Mouse (Mus musculus) testis, postnatal 14 days (tissue): ENCODE measurements around the gene Fam187a.

Source experiments
- DNase-seq: peaks from one replicate; pipeline ENCODE4 v3.0.0; 2021; ENCODE audit warnings: low spot score

The Fam187a gene

GRCm38 (mm10) chr11:102884616-102885219 lies at the start of gene Fam187a:
Gene Fam187a (plus strand): TSS chr11:102885169.
- no peak for DNase-seq

GRCm38 (mm10) chr11:102835549-102835948 lies 49.4 kb upstream of the Fam187a start, which contains the start of gene Higd1b:
Gene Higd1b (plus strand): TSS chr11:102835849.
- no peak for DNase-seq

- no peak for DNase-seq
These were observed 48.8 kb upstream of the Fam187a start for GRCm38 (mm10) chr11:102836146-102836545.

DNA sequence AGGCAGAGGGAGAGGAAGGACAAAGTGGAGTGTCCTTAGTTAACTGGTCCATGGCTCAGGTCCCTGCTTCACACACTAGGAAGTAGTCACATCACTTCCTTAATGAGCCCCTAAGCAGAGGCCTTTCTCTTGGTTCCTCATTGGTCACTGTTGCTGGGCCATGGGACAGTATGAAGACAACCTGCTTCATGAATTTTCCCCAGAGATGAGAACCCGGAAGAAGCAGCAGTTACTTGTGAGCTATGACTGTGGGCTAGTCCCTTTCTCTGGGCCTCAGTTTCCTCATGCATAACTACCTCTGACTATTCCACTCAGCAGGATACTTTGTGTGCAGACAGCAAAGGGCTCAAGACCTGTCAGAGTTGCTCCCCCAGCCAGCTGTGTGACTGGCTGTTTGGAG lies 47.6 kb upstream of the Fam187a start:
- DNase-seq: no peak

GRCm38 (mm10) chr11:102838126-102838525 lies 46.8 kb upstream of the Fam187a start:
- DNase-seq: no peak

- DNase-seq: no peak
These were observed 46.3 kb upstream of the Fam187a start for GRCm38 (mm10) chr11:102838616-102839150.

DNA sequence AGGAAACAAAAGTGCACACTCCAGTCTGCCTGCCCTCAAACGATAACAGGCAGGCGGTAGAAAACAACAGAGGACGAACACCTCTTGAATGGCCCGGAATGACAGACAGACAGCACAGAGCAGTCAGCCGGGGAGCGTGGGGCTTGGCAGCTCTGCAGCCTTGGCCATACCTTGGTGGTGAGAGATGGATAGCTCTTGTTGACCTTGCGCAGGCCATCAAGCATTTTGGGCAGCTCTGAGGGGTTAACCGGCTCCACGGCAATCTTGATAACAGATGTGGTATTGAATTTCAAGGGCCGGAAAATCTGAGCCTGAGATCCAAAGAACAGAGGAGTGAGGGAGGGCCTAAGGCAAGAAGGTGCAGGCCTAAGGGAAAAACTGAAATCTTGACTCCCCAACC lies 39.0 kb upstream of the Fam187a start:
- no peak for DNase-seq

GRCm38 (mm10) chr11:102851883-102852282 lies 33.1 kb upstream of the Fam187a start:
- no peak for DNase-seq

DNA sequence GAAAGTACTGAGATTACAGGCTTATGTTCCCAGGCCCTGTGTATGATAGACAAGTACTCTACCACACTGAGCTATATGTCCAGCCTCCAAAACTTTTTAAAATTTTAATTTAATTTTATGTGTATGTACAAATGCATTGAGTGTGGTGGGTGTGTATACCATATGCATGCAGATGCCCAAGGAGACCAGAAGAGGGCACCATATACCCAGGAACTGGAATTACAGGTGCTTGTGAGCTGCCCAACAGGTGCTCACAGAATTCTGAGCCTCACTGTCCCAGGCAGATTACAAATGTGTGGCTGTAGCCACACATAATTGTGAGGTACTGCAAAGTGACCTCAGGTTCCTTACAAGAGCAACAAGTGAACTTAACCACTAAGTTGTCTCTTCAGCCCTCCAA lies 31.2 kb upstream of the Fam187a start:
- no peak for DNase-seq

DNA sequence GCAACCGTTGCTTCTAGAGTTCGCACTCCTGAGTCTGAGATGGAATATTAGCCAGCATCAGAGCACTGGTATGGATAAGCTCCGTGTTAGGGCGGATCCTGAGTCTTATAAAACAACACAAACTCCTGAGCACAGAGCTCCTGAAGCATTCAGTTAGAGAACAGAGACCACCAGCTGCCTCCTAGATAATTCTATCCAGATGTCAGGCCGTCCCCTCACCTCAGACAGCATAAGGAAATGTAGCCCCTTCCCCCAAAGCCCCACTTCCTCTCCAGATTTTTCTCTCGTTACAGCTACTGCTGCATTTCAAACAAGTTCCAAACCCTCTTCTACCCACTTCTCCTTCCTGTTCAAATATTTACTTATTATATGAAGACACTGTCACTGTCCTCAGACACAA lies 29.0 kb upstream of the Fam187a start:
- DNase-seq: no peak

DNA sequence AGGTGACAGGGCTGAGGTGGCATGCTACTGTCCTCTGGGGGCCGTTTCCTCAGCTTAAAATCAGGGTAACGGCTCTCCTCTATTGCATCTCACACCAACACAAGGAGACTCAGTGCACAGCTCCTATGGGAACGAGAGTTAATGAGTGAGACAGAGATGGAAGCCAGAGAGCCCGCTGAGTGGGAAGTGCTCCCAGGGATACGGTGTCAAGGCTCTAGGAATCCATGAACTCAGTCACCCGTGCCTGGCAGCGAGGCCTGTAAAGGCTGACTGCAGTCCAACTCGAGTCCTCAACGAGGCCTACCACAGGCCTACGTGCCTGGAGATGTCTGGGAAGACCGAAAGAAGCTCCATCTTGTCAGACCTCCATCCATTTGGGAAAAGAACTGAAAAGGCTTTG lies 26.0 kb upstream of the Fam187a start:
- DNase-seq: no peak

DNA sequence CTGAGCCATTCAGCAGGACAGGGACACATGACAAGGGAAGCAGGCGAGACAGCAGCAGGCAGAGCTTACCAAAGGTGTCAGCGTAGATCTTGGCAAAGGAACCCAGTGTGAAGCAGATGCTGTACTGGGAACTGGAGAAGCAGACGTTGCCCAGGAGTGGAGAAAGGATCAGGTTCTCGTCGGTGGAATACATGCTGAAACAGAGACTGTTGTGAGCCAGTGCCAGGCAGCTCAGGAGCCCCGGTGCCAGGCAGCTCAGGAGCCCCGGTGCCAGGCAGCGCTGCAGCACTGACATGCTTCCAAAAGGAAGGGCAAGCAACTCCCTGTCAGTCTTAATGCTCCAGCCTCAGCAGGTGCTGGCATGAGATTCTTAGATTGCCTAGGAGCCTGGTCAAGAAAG lies 25.0 kb upstream of the Fam187a start:
- DNase-seq: no peak

GRCm38 (mm10) chr11:102864272-102864671 lies 20.7 kb upstream of the Fam187a start:
- no peak for DNase-seq

- no peak for DNase-seq
These were observed 10.1 kb upstream of the Fam187a start for GRCm38 (mm10) chr11:102874801-102875334.

DNA sequence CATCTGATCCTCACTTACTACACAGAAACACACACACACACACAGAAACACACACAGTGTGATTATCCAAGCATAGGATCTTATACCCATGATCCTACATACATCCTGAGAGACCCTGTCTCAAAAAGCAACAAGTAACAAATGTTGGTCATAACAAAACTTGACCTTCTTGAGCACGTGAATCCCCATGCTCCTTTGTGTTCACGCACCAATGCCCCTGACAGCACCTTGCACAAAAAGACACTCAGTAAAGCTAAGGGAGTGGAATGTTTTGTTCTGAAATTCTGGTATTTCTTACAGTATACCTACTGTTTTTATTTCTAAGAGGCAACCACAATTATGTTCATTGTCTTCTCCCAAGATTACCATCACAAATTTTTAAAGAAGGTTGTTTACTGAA lies 5.4 kb upstream of the Fam187a start:
- DNase-seq: no peak

DNA sequence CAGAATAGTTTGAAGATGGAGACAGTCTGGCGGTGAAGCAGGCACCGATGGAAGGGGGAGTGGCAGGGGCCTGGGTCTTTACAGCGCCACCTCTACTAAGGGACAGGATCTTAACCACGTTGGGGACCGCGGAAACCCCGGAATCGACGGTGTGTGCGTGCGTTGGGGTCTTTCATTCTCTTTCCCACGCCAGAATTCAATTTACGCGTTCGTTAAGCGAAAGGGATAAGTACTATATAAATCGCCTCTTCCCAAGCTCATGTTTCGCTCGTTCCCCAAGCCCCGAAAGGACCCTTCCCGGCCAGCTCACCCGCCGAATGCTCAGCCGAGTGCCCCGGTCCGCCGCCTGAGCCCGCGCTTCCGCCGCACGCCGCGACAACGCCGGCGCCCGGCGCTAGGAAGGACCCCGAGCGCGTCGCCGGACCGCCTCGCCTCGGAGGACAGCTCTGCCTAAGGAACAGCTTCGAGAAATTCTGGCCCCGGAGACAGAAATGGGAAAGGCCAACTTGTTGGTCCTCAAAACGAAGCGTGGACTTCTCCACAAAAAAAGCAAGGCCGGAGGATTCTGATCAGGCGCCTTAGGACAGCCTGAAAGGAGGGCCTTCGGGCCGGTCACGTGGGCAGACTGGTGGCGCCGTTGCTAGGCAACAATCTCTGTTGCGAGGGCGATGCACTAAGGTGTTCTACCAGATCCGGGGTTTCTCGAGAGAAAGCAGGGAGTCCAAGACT lies 4.2 kb upstream of the Fam187a start, which contains the start of the genes Eftud2 and Ccdc103:
Gene Eftud2 (minus strand): TSS at position 401 of the 729 bp plus-strand sequence.
Gene Ccdc103 (plus strand): TSS at position 620 of the 729 bp plus-strand sequence.
- peak; percentile 92 for DNase-seq

- DNase-seq: no peak
These were observed 3.4 kb upstream of the Fam187a start for GRCm38 (mm10) chr11:102881314-102882198.

GRCm38 (mm10) chr11:102887433-102887832 lies 2.5 kb downstream of the Fam187a start:
- DNase-seq: no peak

DNA sequence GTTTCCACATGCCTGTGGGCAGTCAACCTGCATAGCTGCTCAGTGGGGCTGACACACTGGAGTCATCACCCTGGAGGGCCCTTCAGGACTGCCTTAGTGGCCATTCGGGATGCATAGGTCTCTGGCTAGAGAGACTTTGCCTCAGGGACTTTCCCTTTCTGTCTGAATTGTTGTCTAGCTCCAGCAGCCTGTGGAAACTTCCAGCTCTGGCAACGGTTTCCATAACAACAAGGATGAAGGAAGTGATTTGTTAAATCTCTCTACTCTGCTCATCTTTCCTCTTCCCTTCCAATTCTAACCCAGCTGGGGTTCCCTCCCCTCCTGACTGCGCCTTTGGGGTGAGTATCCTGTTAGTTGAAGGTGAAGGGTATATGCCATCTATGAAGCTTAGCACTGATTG lies 3.2 kb downstream of the Fam187a start:
- DNase-seq: no peak

DNA sequence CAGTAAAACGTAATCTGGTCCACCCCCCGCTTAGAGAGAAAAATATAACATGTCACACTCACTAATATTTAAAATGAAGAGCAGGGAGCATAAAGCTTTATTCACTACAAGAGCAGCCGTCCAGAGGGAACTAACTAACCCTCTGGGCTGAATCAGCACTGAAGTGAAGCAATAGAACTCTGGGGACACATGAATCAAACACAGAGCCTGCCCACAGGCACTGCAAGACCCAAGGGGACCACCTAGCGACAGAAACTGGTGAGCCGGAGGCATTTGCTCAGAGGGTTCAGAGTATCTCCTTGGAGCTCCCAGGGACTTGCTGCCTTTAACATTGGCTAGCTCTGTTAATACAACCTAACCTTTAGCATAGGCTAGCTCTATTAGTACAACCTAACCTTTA lies 5.1 kb downstream of the Fam187a start:
- no peak for DNase-seq

DNA sequence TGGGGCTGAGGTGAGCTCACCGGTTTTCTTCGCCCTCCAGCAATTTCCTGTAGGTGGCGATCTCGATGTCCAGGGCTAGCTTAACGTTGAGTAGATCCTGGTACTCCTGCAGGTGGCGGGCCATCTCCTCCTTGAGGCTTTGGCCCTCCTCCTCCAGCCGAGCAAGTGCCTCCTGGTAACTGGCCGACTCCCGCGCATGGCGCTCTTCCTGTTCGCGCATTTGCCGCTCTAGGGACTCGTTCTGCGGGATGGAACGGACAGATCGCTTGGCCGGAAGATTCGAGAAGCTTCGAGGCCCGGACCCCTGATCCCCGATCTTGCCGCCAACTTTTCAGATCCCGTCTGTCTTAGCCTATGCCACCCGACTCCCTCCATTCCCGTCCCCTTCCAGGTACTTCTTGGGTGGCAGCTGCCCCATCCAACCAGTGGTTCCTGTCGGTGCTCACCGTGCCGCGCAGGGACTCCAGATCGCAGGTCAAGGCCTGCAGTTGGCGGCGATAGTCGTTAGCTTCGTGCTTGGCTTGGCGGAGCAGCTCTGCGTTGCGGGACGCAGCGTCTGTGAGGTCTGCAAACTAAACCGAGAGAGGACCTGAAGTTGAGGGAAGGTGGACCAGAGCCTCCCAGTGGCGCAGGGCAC lies 8.2 kb downstream of the Fam187a start:
- DNase-seq: peak; percentile 78

GRCm38 (mm10) chr11:102894716-102895115 lies 9.7 kb downstream of the Fam187a start:
- DNase-seq: no peak
